Mouse (Mus musculus) lung, postnatal 4 days (tissue): ENCODE measurements around the gene Ifitm10.
"Not testable (repeated sequence)": the region's sequence is repeated elsewhere in the genome, so short reads cannot be mapped to it uniquely, and the experiment has no call there.

ENCODE experiments used
- DNase-seq, 2 experiments: peaks; one replicate each; pipeline ENCODE4 v3.0.0; 2021

Ifitm10 gene

GRCm38 (mm10) chr7:142373641-142374412, at the start of gene Ifitm10:
Gene Ifitm10, minus strand, starts transcription at chr7:142373753.
- no peak for DNase-seq

GRCm38 (mm10) chr7:142421826-142422225, 48.3 kb upstream of the Ifitm10 start:
- DNase-seq, result no peak

GRCm38 (mm10) chr7:142419887-142420286, 46.3 kb upstream of the Ifitm10 start:
- no peak for DNase-seq

GRCm38 (mm10) chr7:142418679-142419078, 45.1 kb upstream of the Ifitm10 start:
- no peak for DNase-seq

- DNase-seq, result no peak
These were observed 44.5 kb upstream of the Ifitm10 start for GRCm38 (mm10) chr7:142418027-142418426.

- DNase-seq, result no peak
These were observed 42.7 kb upstream of the Ifitm10 start for GRCm38 (mm10) chr7:142416225-142416624.

GRCm38 (mm10) chr7:142415314-142415713, 41.8 kb upstream of the Ifitm10 start:
- no peak for DNase-seq

- no peak for DNase-seq
These were observed 39.7 kb upstream of the Ifitm10 start for GRCm38 (mm10) chr7:142413285-142413684.

- DNase-seq, result no peak
These were observed 36.0 kb upstream of the Ifitm10 start for GRCm38 (mm10) chr7:142409603-142410002.

GRCm38 (mm10) chr7:142408686-142409085, 35.1 kb upstream of the Ifitm10 start:
- no peak for DNase-seq

- no peak for DNase-seq
These were observed 34.4 kb upstream of the Ifitm10 start for GRCm38 (mm10) chr7:142407935-142408334.

- DNase-seq, result not testable (repeated sequence)
These were observed 31.6 kb upstream of the Ifitm10 start for GRCm38 (mm10) chr7:142405134-142405533.

- DNase-seq, result peak in 1 of 2 experiments; percentile 59
These were observed 30.0 kb upstream of the Ifitm10 start for GRCm38 (mm10) chr7:142403591-142403990.

GRCm38 (mm10) chr7:142400750-142401142, 27.2 kb upstream of the Ifitm10 start:
- DNase-seq, result no peak

GRCm38 (mm10) chr7:142400112-142400749, 26.7 kb upstream of the Ifitm10 start:
- no peak for DNase-seq

- peak; percentile 43 to 44 for DNase-seq
These were observed 25.7 kb upstream of the Ifitm10 start for GRCm38 (mm10) chr7:142399250-142399649.

GRCm38 (mm10) chr7:142398052-142398451, 24.5 kb upstream of the Ifitm10 start:
- peak; percentile 42 to 56 for DNase-seq

- no peak for DNase-seq
These were observed 23.1 kb upstream of the Ifitm10 start for GRCm38 (mm10) chr7:142396611-142397010.

- no peak for DNase-seq
These were observed 21.9 kb upstream of the Ifitm10 start for GRCm38 (mm10) chr7:142395472-142395871.

- DNase-seq, result peak in 1 of 2 experiments; percentile 21
These were observed 21.0 kb upstream of the Ifitm10 start for GRCm38 (mm10) chr7:142394261-142395190.

GRCm38 (mm10) chr7:142393191-142393590, 19.6 kb upstream of the Ifitm10 start:
- DNase-seq, result peak; percentile 29 to 56

- peak in 1 of 2 experiments; percentile 3 for DNase-seq
These were observed 18.1 kb upstream of the Ifitm10 start for GRCm38 (mm10) chr7:142391609-142392008.

- no peak for DNase-seq
These were observed 17.6 kb upstream of the Ifitm10 start for GRCm38 (mm10) chr7:142391108-142391507.
